Mouse (Mus musculus): ENCODE results near the gene Sh3bp1.

Gene Sh3bp1

GRCm38 (mm10) chr15:78916052-78916826, 16.7 kb downstream of the Sh3bp1 start:
- no peak for DNase-seq

DNA sequence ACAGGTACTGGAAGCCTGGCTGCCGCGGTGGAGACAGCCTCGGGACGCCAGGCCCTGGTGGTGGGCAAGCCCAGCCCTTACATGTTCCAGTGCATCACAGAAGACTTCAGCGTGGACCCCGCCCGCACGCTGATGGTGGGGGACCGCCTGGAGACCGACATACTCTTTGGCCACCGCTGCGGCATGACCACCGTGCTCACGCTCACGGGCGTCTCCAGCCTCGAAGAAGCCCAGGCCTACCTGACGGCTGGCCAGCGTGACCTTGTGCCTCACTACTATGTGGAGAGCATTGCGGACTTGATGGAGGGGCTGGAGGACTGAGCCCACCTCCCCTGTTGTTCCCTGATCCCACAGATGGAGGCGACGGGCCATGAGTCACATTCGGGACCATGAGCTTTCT, 18.6 kb downstream of the Sh3bp1 start:
- DNase-seq: no peak

DNA sequence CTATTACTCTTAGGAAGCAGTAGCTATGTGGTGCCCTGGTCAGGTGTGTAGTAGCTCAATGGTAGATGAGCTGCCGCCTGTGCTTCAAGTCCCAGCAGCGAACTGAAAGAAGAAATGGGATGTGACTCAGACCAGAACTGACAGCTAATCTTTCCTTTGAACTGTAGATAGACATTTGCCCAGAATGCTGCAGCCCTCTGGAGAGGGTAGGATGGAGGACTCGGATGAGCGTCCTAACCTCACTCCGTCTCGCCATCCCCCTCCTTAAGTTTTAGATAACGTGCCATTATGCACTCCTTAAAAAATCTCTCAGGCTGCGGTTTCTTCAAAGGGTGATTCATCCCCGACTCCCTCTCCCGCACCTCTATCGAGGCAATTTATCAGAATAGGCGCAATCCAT, 20.3 kb downstream of the Sh3bp1 start:
- DNase-seq: no peak

- DNase-seq: no peak
These were observed 23.1 kb downstream of the Sh3bp1 start for GRCm38 (mm10) chr15:78922700-78923099.

DNA sequence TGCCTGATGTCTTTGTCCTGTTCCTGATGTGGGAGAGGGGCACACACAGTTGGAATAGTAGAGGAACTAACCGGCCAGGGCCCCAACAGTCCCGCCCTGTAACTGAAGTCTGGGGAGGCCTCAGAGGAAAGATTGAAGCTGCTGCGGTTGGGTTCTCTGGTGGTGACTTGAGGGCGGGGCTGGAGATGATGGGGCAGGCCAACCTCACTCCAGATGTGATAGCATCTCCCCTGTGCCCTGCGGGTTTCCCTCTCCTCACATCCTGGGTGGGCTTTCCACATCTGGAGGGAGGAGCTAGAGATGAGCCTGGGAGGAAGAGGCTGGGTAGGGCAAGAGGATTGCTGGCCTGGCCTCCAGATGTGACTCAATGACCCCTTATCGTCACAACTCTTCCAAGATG, 24.0 kb downstream of the Sh3bp1 start:
- DNase-seq: no peak

DNA sequence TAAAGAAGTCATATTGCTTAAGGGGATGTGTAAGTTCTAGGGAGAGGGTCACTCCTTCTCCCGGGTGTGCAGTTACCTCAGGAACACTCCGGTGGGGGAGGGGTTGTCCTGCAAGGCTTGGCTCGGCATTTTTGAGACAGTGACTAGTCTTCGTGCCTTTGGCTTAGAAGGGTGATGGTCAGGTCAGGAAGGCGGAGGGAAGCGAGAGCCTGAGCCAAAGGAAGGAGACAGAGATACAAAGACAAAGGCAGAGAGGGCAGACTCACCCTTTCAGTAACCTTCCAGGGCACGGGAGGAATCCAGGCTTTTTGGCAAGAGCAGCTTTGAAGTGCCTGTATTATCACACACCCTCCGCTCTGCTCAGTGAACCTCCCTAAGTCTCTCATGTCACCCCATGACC, 25.6 kb downstream of the Sh3bp1 start:
- peak; percentile 39 for DNase-seq

DNA sequence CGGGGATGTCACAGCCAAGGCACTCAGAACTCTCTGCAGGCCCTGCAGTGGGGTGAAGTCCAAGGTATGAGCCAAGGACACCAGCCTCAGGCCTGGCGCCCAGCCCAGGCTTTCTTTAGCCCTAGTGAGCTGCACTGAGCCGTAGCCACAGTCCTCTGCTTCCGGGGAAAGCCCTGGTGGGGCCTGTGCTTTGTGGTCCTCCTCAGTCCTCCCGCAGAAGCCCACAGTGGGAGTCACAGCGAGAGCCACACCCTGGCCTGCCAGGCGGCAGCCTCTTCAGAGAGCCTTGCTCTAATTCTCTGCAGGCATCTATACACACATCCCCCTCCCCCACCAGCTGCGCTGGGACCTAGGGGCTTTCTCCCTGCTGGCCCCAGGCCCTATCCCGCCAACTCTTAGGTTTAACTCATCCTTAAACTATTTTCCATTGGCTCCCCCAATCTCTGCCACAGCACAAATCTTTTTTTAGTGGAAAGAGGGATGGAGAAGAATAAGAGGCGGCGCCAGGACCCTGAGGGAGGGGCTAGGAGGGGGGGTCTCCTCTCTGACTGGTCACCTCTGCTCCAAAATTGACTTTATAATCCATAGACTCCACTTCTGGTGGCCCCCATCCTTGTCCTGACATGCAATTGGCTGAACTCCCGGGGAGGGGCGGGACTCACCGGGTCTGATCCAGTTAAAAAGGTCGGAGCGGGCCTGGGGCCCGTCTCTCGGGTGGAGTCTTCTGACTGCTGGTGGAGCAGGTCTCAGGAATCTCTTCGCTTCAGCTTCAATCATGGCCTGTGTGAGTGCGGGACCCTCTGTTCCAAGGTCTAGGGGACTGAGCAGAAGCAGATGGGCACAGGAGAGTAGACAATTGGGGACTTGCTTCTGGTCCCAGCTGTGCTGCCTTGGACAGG, 26.7 kb downstream of the Sh3bp1 start, which contains the start of gene Lgals1:
Gene Lgals1 (plus strand): TSS at position 705 of the 899 bp plus-strand sequence.
- peak; percentile 91 for DNase-seq

- DNase-seq: peak; percentile 36
These were observed 27.6 kb downstream of the Sh3bp1 start for GRCm38 (mm10) chr15:78927021-78927787.

DNA sequence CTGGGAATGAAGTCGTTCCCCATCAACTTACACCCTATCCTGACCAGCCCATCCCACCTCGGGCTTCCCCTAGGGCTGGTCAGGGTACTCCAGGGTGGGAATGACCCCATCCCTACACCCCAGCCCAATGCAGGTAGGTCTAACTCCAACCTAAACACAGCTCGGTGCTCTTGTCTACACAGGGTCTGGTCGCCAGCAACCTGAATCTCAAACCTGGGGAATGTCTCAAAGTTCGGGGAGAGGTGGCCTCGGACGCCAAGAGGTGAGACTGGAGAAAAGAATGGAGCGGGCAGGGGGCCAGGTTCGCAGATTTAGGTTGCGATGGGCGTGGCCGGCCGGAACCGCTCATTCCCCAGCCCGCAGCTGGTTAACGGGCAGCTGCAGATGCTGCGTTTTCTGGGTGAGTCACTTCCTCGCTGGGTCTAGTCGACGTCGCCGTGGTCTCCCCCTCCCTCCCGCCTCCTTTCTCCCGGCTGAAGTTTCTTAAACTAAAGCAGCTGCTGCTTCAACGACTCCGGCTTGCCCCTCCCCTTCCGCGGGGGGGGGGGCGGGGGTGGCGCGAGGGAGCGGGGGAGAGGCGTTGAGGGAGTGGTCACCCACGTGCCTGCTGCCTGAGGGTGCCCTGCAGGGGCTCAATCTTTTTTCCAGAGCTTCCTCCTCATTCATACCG, 28.4 kb downstream of the Sh3bp1 start:
- peak; percentile 55 for DNase-seq

- DNase-seq: no peak
These were observed 29.0 kb downstream of the Sh3bp1 start for GRCm38 (mm10) chr15:78928539-78928938.

GRCm38 (mm10) chr15:78930192-78930706, 30.7 kb downstream of the Sh3bp1 start:
- no peak for DNase-seq

DNA sequence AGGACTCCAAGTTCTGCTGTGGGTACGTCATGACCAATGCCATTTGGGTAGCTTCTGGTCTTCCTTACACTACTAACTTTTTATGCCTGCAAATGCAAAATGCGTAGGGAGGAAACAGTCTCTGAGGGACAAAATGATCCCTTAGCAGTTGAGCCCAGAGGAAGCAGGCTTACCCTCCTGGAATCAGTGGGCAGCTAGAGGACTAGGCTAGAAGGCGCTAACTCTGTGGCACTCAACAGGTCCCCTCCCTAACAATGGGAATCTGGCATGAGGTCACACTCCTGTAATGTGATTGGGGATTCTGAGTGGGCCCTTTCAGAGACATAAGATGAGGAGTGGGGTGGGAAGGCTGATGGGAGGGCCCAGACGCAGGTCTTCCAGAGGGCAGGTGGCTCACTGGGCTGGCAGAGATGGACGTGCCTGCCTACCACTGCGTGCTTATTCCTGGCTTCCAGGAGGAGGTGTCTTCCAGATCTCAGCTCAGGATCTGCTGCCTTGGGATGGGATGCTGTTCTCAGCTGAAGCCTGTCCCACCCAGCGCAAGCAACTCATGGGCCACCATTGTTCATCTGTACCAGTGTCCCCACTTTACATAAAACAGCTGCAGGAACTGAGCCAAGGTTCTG, 31.3 kb downstream of the Sh3bp1 start:
- DNase-seq: no peak

DNA sequence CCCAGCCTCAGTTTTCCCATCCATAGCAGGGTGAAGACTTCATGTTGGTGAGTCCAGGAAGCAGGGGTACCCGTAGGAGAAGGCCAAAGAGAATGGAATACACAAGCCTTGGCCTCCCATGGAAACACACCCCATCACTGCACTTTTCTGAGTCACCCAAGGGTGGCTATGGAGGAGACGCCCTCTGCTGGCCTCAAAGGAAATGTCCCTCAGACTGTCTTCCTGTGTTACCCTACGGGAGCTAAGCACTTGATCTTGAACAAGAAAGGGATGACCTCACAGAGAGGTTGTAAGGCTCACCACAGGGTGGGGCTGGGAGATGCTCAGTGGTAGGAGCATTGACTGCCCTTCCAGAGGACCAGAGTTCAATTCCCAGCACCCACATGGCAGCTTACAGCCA, 32.0 kb downstream of the Sh3bp1 start:
- peak; percentile 55 for DNase-seq

DNA sequence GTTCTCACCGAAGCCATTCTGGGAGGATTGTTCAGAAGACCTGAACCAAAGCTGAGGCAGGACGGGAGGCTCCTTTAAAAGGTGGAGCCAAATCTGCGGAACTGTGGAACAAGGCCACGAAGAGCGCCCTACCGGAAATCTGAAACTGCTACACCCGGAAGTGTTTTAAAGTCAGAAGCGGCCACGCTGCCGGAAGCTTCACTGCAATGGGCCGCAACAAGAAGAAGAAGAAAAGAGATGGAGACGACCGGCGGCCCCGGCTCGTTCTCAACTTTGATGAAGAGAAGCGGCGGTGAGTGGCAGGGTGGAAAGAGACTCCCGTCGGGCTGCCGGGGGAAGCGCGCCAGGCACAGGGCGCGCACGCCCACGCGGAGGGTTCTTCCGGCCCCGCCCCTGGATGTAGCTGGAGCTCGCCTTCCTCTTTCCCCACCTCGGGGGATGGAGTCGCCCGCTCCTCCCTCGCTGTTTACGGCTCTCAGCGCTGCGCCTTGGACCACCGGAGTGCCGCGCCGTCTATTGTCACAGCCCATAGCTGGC, 35.3 kb downstream of the Sh3bp1 start, which contains the start of gene Nol12:
Gene Nol12 (plus strand): TSS at position 150 of the 537 bp plus-strand sequence.
- DNase-seq: peak; percentile 89

GRCm38 (mm10) chr15:78936403-78936802, 36.8 kb downstream of the Sh3bp1 start:
- DNase-seq: no peak

GRCm38 (mm10) chr15:78937311-78937710, 37.7 kb downstream of the Sh3bp1 start:
- DNase-seq: no peak

GRCm38 (mm10) chr15:78937963-78938362, 38.4 kb downstream of the Sh3bp1 start:
- no peak for DNase-seq

DNA sequence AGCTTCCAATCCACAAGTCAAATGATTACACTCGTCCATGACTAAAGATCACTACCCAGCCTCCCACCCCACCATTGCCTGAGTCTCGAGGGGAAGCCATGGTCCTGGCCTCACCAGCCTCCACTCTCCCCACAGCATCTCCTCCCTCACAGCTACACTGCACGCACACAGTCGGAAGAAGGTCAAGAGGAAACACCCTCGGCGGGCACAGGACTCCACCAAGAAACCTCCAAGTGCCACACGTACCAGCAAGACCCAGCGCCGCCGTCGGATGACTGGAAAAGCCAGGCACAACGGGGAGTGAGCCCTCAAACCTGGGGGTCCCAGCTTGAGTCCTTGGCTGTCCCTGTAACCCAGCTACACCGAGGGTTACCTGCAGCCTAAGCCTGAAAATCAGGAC, 40.8 kb downstream of the Sh3bp1 start:
- DNase-seq: no peak

DNA sequence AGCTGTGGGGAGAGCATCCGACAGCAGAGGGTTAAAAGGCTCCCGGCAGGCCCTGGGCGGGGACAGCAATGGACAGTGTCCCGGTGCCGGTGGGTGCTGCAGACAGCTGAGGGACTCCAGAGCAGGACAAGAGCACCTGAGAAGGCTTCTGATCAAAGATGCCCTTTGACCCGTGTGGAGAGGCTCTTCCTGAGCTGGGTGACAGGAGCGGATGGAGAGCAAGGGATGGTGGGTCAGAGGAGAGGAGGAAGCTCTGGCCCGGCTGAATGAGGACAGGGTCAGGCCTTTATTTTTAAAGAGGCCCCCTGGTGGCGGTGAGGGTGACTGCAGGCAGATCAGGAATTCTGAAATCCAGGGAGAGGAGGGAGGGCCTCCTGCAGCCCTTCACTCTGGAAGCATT, 43.1 kb downstream of the Sh3bp1 start:
- peak; percentile 87 for DNase-seq

GRCm38 (mm10) chr15:78946232-78946631, 46.7 kb downstream of the Sh3bp1 start:
- no peak for DNase-seq

- peak; percentile 83 for DNase-seq
These were observed 48.1 kb downstream of the Sh3bp1 start, which contains the start of gene Triobp for GRCm38 (mm10) chr15:78947657-78948056. Gene Triobp, plus strand, starts transcription at chr15:78947724.
